Mouse (Mus musculus): ENCODE measurements around the gene Erc2. TPM values are rescaled to one million over a fixed set of nuclear protein-coding genes. Genes with fewer than 3 reads are reported as not detected.

Gene Erc2
- polyA plus RNA-seq, 1 experiment from 2014 or later, result 3.1 TPM

DNA sequence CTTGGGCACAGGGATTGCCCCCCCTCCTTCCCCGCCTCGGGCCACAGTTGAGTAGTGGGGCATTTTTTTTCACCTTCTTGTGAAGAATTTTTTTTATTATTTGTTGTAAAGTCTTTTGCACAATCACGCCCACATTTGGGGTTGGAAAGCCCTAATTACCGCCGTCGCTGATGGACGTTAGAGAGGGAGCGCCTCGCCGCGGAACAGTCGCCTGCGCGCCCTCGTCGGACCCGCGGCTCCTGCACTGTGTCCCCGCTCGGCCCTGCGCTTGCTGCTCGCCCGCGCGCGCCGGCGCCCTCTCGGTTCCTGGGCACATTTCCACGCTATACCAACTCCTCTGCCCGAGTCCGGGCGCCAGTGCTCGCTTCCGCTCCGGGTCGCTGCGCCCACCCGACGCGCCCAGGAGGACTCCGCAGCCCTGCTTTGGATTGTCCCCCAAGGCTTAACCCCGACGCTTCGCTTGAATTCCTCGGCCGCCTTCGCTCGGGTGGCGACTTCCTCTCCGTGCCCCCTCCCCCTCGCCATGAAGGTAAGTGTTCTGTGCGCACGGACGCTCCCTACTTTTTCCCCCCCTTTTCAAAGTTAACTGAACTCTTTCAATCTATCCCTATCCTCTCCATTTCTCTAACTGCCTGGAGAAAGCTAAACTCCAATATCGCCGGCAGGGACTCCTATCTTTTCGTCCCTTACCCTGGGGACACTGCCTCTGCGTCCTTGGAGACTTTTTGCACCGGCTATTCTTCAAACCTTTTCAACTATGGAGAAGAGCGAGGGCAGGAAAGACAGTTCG lies 883.6 kb downstream of the Erc2 start:
- 0 out of 2 replicates have a peak, but pooled peaks have one; percentile 19 for ATAC-seq
- Histone ChIP-seq H3K9me3 (ENCODE audit: control insufficient read depth) (no peaks in the 10 kb centered on the region), H3K9ac (ENCODE audit: low read depth, low read length) (peak overlapping the region; percentile 48), H3K4me3 (ENCODE audit: low read depth, low read length) (peak overlapping the region; percentile 62), H3K27me3 (replicated peaks; ENCODE audit: control insufficient read depth, insufficient read depth, low read length) (peaks cover 59% of the 10 kb centered on the region), H3K27ac (ENCODE audit: low read depth, low read length) (peak overlapping the region; percentile 63), H3K36me3 (ENCODE audit: control insufficient read depth, insufficient read depth) (no peaks in the 10 kb centered on the region), H3K4me1 (replicated peaks; ENCODE audit: control insufficient read depth, insufficient read depth, low read length) (0 out of 2 replicates have a peak, but pooled peaks cover 11% of the 10 kb centered on the region), H3K4me2 (replicated peaks; ENCODE audit: low read depth) (peak overlapping the region; percentile 80)
- TF ChIP-seq CTCF (IDR thresholded peaks at IDR 0.05; ENCODE audit: low read depth), result peak; percentile 5; the same call in 1 of the 2 replicates
- under 1% methylated on average over 62 of the region's 62 CpGs for WGBS

DNA sequence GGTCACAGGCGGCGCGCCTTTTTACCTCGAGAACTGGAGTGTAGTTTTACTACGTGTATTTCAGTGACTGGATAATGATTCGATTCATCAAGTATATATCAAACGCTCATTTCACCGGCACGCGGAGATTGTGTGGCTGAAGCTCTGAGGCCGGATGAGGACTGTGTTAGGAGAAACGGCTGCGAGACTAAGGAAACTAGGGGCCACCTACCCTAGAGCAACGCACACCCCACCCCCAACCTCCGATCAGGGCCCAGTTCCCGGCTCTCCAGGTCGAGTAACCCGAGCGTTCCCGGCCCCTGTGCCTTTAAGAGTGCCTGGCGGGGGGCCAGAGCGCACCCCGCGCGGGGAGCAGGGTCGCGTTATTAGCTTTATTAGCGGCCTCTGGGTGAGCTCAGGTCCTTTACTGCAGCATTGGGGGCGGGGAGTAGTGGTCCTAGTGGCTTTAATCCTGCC lies 884.2 kb downstream of the Erc2 start:
- Histone ChIP-seq H3K9ac (ENCODE audit: low read depth, low read length) (peak overlapping the region; percentile 48), H3K27ac (ENCODE audit: low read depth, low read length) (no peak overlapping the region), H3K36me3 (ENCODE audit: control insufficient read depth, insufficient read depth) (no peaks in the 10 kb centered on the region), H3K4me3 (ENCODE audit: low read depth, low read length) (peak overlapping the region; percentile 62), H3K27me3 (replicated peaks; ENCODE audit: control insufficient read depth, insufficient read depth, low read length) (peaks cover 65% of the 10 kb centered on the region), H3K4me1 (replicated peaks; ENCODE audit: control insufficient read depth, insufficient read depth, low read length) (0 out of 2 replicates have a peak, but pooled peaks cover 10% of the 10 kb centered on the region), H3K9me3 (ENCODE audit: control insufficient read depth) (no peaks in the 10 kb centered on the region), H3K4me2 (replicated peaks; ENCODE audit: low read depth) (peak overlapping the region; percentile 80)
- under 1% methylated on average over 29 of the region's 29 CpGs for WGBS
- no peak for TF ChIP-seq CTCF (IDR thresholded peaks at IDR 0.05; ENCODE audit: low read depth)
- ATAC-seq, result no peak

DNA sequence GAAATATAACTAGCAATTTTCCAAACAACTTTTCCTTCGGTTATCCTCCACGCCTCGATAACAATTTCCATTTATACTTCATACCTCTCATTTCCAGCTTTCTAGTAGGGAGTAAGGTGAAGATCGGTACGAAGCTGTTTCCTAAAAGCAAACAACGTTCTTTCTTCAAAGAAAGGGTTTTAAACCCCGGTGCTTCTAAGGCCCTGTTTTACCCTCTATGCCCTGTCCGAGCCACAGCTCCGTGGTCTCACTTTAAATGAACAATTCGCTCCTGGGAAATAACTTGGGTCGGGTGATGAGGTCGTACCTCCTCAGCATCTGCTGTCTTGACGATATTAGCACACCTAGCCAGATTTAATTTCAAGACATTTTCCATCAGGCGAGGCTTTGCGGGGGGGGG lies 884.8 kb downstream of the Erc2 start:
- Histone ChIP-seq H3K9ac (ENCODE audit: low read depth, low read length) (no peak overlapping the region), H3K27ac (ENCODE audit: low read depth, low read length) (no peak overlapping the region), H3K9me3 (ENCODE audit: control insufficient read depth) (no peaks in the 10 kb centered on the region), H3K4me1 (replicated peaks; ENCODE audit: control insufficient read depth, insufficient read depth, low read length) (0 out of 2 replicates have a peak, but pooled peaks cover 6% of the 10 kb centered on the region), H3K4me3 (ENCODE audit: low read depth, low read length) (peak overlapping the region; percentile 62), H3K36me3 (ENCODE audit: control insufficient read depth, insufficient read depth) (no peaks in the 10 kb centered on the region), H3K4me2 (replicated peaks; ENCODE audit: low read depth) (peak overlapping the region; percentile 80), H3K27me3 (replicated peaks; ENCODE audit: control insufficient read depth, insufficient read depth, low read length) (peaks cover 69% of the 10 kb centered on the region)
- 2% methylated on average over 15 of the region's 15 CpGs for WGBS
- no peak for TF ChIP-seq CTCF (IDR thresholded peaks at IDR 0.05; ENCODE audit: low read depth)
- ATAC-seq, result no peak

GRCm38 (mm10) chr14:28507471-28507870 lies 885.2 kb downstream of the Erc2 start:
- H3K4me1 ChIP-seq (replicated peaks; ENCODE audit: control insufficient read depth, insufficient read depth, low read length), result 0 out of 2 replicates have a peak, but pooled peaks cover 6% of the 10 kb centered on the region
- peak; percentile 25; the same call in 1 of the 2 replicates for ATAC-seq

DNA sequence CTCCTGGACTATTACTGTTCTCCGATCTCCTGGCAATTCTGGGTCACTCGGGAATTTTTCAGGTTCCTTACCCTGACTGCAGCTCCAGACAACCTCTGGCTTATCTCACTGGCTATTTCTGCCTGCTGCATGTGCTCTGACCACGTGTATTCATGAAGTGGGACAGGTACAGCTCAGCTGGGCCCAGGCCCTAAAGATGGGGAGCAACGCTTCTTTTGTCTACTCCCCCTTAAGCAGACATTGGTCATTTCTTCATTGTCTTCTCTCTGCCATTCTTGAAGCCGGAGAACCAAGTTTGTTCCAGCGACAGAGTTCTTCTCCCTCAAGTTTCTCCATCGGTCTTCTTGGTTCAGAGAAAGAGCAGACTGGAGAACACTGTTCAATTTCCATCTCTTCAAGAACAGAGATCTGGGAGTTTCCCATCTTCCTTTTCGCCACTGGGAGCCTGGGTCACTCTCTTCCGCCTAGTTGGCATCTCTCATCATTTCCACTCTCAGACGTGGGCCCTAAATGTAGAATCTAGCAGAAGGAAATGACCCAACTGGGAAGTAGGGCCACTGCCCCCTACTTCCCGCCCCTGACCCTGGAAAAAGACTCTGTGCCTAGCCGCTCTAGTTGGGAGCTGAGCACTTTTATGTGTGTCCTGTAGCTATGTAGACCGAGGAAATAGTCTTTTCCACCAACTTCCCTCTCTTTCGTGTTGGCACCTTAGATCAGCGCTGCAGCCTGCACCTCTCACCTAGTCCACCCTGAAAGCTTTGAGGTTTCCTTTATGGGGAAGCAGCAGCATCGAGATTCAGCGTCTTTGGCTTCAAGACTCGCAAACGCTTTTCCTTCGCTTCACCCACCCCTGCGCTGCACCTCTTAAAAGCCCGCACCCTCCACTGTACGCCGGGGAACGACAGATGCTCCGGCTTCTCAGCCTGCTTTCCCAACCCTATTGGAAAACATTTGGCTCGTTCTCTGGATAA lies 886.3 kb downstream of the Erc2 start:
- peaks cover 68% of the 10 kb centered on the region for H3K27me3 ChIP-seq (replicated peaks; ENCODE audit: control insufficient read depth, insufficient read depth, low read length)
- 36% methylated on average over 27 of the region's 27 CpGs for WGBS
- H3K4me1 ChIP-seq (replicated peaks; ENCODE audit: control insufficient read depth, insufficient read depth, low read length), result 0 out of 2 replicates have a peak, but pooled peaks cover 6% of the 10 kb centered on the region
- no peaks in the 10 kb centered on the region for H3K36me3 ChIP-seq (ENCODE audit: control insufficient read depth, insufficient read depth)
- H3K9ac ChIP-seq (ENCODE audit: low read depth, low read length), result no peak overlapping the region
- peak overlapping the region; percentile 64 for H3K4me2 ChIP-seq (replicated peaks; ENCODE audit: low read depth)
- H3K9me3 ChIP-seq (ENCODE audit: control insufficient read depth), result no peaks in the 10 kb centered on the region
- no peak for ATAC-seq
- H3K27ac ChIP-seq (ENCODE audit: low read depth, low read length), result no peak overlapping the region
- no peak for TF ChIP-seq CTCF (IDR thresholded peaks at IDR 0.05; ENCODE audit: low read depth)
- peak overlapping the region; percentile 40; the same call in 1 of the 2 replicates for H3K4me3 ChIP-seq (ENCODE audit: low read depth, low read length)

More at GRCm38 (mm10) chr14:28507471-28507870, 885.2 kb downstream of the Erc2 start:
- peak; percentile 95 for TF ChIP-seq CTCF (IDR thresholded peaks at IDR 0.05; ENCODE audit: low read depth)
- Histone ChIP-seq H3K4me2 (replicated peaks; ENCODE audit: low read depth) (peak overlapping the region; percentile 80), H3K27ac (ENCODE audit: low read depth, low read length) (no peak overlapping the region), H3K9me3 (ENCODE audit: control insufficient read depth) (no peaks in the 10 kb centered on the region), H3K4me3 (ENCODE audit: low read depth, low read length) (peak overlapping the region; percentile 62), H3K27me3 (replicated peaks; ENCODE audit: control insufficient read depth, insufficient read depth, low read length) (peaks cover 74% of the 10 kb centered on the region), H3K9ac (ENCODE audit: low read depth, low read length) (no peak overlapping the region), H3K36me3 (ENCODE audit: control insufficient read depth, insufficient read depth) (no peaks in the 10 kb centered on the region)
- 1% methylated on average over 18 of the region's 18 CpGs for WGBS
